Mouse (Mus musculus) hindbrain, embryonic 16.5 days (tissue): Measurements from ENCODE around the gene Phf3. TPM values are rescaled to one million over a fixed set of nuclear protein-coding genes. Genes with fewer than 3 reads are reported as not detected.
"Not testable (repeated sequence)": the region's sequence is repeated elsewhere in the genome, so short reads cannot be mapped to it uniquely, and the experiment has no call there.

Experiments
- ATAC-seq: fragments of 200-750 bp; cut with Nextera tagmentation; 2 replicates; pipeline ENCODE4 v1.8.0; 2017; ENCODE audit warnings: moderate TSS enrichment, moderate library complexity
- H3K27ac ChIP-seq: fragments of 300-500 bp; sonication (generic); 2 replicates; pipeline ENCODE4 v1.5.1; 2014; ENCODE audit warnings: low read depth, mild to moderate bottlenecking, control low read depth, low read length, moderate library complexity
- H3K27me3 ChIP-seq: fragments of 300-500 bp; sonication (generic); replicated peaks from 2 replicates; pipeline ENCODE4 v1.6.1; 2014; ENCODE audit warnings: low read length; ENCODE audit not compliant: control insufficient read depth, insufficient read depth
- H3K36me3 ChIP-seq: fragments of 300-500 bp; sonication (generic); 2 replicates; pipeline ENCODE4 v1.6.1; 2014; ENCODE audit warnings: mild to moderate bottlenecking, low read length, moderate library complexity, mixed read lengths; ENCODE audit not compliant: control insufficient read depth, insufficient read depth
- H3K4me1 ChIP-seq: fragments of 300-500 bp; sonication (generic); 2 replicates; pipeline ENCODE4 v1.6.1; 2014; ENCODE audit warnings: low read depth, low read length; ENCODE audit not compliant: control insufficient read depth, insufficient read depth
- H3K4me2 ChIP-seq: fragments of 300-500 bp; sonication (generic); 2 replicates; pipeline ENCODE4 v1.6.1; 2014; ENCODE audit warnings: mild to moderate bottlenecking, low read length, control low read depth, moderate library complexity
- H3K4me3 ChIP-seq: fragments of 300-500 bp; sonication (generic); 2 replicates; pipeline ENCODE4 v1.5.1; 2014; ENCODE audit warnings: mild to moderate bottlenecking, low read length, control low read depth, moderate library complexity
- H3K9ac ChIP-seq: fragments of 300-500 bp; sonication (generic); 2 replicates; pipeline ENCODE4 v1.6.1; 2014; ENCODE audit warnings: low read depth, mild to moderate bottlenecking, control low read depth, low read length, moderate library complexity
- H3K9me3 ChIP-seq: fragments of 300-500 bp; sonication (generic); 2 replicates; pipeline ENCODE4 v1.6.1; 2014; ENCODE audit warnings: mild to moderate bottlenecking, low read length, moderate library complexity; ENCODE audit not compliant: control insufficient read depth
- WGBS: fragments of 180-500 bp; shearing (Covaris S2); extraction: QIAGEN DNeasy Blood & Tissue Kit; methylation state at CpG from one replicate; pipeline ENCODE4 v1.1.7; 2014; 5-methylcytosine and 5-hydroxymethylcytosine counted together
- polyA plus RNA-seq: library from polyadenylated mRNA; unstranded; fragments of >200 nt; fragmentation: Nextera tagmentation; extraction: Ambion mirVana; gene quantifications from 2 replicates; pipeline ENCODE4 v1.2.1, GENCODE M21; 2015

Phf3 gene
- polyA plus RNA-seq, 1 experiment from 2014 or later: 29.3 TPM

DNA sequence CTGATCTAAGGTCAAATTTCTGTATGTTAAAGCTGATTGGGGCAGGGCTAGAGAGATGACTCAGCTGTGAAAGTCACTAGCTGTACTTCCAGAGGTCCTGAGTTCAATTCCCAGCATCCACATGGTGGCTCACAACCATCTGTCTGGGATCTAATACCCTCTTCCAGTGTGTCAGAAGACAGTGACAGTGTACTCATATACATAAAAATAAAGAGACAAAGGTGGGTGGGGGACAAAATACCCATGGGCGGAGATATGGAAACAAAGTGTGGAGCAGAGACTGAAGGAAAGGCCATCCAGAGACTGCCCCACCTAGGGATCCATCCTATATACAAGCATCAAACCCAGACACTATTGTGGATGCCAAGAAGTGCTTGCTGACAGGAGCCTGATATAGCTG, 10.1 kb upstream of the Phf3 start:
- not testable (repeated sequence) for ATAC-seq

GRCm38 (mm10) chr1:30875746-30876145, 2.0 kb upstream of the Phf3 start:
- no peak overlapping the region for H3K4me3 ChIP-seq
- H3K27ac ChIP-seq: no peak overlapping the region
- H3K9ac ChIP-seq: no peak overlapping the region
- H3K9me3 ChIP-seq: no peaks in the 10 kb centered on the region
- H3K36me3 ChIP-seq: no peaks in the 10 kb centered on the region
- no peaks in the 10 kb centered on the region for H3K27me3 ChIP-seq
- ATAC-seq: no peak
- peaks cover 9% of the 10 kb centered on the region for H3K4me1 ChIP-seq
- no peak overlapping the region for H3K4me2 ChIP-seq

More for the DNA sequence above, 10.1 kb upstream of the Phf3 start:
- not testable (repeated sequence) for H3K9me3 ChIP-seq, H3K27ac ChIP-seq, H3K9ac ChIP-seq, H3K4me3 ChIP-seq, H3K27me3 ChIP-seq, H3K36me3 ChIP-seq, H3K4me1 ChIP-seq, H3K4me2 ChIP-seq
- 96% methylated on average over 1 of the region's 1 CpGs for WGBS

DNA sequence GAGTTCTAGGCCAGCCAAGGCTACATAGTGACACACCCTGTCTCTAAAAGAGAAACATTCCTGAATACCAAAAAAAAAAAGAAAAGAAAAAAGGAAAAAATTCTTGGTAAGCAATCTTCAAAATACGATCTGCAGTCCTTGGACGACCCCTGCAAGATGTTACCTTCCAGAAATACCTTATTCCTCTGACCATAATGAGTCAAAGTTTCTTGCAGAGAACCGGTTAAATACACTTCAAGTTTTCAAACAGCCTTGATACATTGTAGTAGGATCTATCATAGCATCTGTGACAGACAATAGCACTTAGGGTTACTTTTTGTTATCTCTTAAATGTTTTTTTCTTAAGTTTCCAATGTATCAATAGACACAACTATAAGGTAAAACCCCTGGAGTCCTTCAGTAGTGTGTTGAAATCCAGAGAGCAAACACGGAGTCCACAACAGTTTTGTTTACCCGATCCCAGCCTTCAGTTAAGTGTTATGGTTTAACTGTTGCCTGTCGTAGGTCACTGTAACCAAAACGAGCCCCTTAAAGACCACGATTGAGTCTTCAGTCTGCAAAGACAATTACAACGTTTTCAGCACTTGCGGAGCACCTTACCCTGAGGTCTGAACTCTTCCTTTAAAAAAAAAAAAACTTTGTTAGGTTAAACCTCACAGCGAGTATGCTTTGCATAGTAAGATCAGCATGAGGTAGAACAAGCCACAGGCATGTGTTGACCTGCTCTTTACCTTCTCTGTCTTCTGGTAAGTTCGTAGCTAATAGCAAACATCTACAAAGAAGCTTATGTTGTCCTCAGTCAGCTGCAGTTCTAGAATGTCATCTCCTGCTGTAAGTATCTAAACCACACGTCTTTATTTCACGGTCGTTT, 775 bp upstream of the Phf3 start:
- Histone ChIP-seq H3K36me3 (no peaks in the 10 kb centered on the region), H3K4me1 (peaks cover 9% of the 10 kb centered on the region), H3K27me3 (no peaks in the 10 kb centered on the region), H3K27ac (peak overlapping the region; percentile 98), H3K9me3 (no peaks in the 10 kb centered on the region), H3K9ac (peak overlapping the region; percentile 96), H3K4me2 (peak overlapping the region; percentile 56), H3K4me3 (peak overlapping the region; percentile 96)
- ATAC-seq: no peak
- 54% methylated on average over 15 of the region's 15 CpGs for WGBS

DNA sequence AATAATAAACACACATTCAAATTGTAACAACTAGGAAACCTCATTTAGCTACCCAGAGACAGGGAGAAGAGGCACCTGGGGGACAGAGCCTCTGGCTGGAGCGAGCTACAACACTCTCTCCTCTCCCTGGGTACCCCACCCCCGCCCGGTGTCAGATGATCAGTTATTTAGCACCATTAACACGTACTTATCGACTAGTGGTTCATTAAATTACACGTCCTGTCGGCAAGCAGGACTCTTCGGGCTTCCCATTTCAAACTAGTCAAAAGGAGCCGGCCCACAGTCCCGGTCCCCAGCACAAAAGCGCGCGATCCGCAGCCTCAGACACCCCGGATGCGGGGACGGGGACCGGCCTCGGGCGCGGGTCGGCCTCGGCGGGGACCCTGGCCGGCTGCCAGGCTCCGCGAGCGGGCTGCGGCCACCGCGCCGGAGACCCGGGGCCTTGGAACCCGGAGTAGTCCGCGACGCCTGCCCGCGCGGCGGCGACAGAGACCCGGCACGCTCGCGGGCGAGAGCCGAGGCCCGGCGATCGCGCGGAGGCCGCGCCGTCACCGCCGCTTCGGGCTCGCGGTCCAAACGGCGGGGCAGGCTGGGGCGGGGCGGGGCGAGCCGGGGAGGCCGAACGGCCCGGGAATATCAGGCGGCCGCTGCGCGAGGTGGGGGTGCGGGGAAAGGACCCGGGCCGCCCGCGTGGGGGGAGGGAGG, 733 bp downstream of the Phf3 start:
- no peaks in the 10 kb centered on the region for H3K36me3 ChIP-seq
- no peaks in the 10 kb centered on the region for H3K27me3 ChIP-seq
- H3K9me3 ChIP-seq: no peaks in the 10 kb centered on the region
- peaks cover 14% of the 10 kb centered on the region for H3K4me1 ChIP-seq
- H3K4me2 ChIP-seq: peak overlapping the region; percentile 63
- ATAC-seq: peak; percentile 72
- 1% methylated on average over 44 of the region's 79 CpGs for WGBS
- peak overlapping the region; percentile 96 for H3K9ac ChIP-seq
- peak overlapping the region; percentile 98 for H3K27ac ChIP-seq
- H3K4me3 ChIP-seq: peak overlapping the region; percentile 96

- Histone ChIP-seq H3K9ac (no peak overlapping the region), H3K4me3 (no peak overlapping the region), H3K4me1 (peaks cover 14% of the 10 kb centered on the region), H3K4me2 (no peak overlapping the region), H3K27ac (no peak overlapping the region), H3K27me3 (no peaks in the 10 kb centered on the region), H3K36me3 (no peaks in the 10 kb centered on the region), H3K9me3 (no peaks in the 10 kb centered on the region)
- ATAC-seq: no peak
- WGBS: 87% methylated on average over 4 of the region's 4 CpGs
These were observed 5.9 kb downstream of the Phf3 start for GRCm38 (mm10) chr1:30867786-30868185.

DNA sequence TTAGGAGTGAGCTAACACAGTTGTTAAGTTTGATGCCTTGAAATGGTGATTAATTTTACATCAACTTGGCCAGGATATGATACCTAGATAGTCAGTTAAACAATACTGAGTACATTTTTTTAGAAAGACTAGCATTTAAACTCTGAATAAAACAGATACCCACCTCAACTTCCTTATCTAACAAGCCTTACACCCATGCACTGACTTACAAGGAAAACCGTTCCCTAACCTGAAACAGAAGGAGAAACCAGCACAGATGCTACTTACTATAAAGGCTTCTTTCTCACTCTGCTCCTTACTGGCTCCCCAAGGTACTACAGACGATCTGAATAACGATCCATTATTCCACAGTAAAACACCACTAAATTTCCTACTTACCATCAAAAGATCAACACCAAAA, 21.2 kb downstream of the Phf3 start:
- Histone ChIP-seq H3K36me3 (no peaks in the 10 kb centered on the region), H3K27me3 (no peaks in the 10 kb centered on the region), H3K27ac (no peak overlapping the region), H3K4me3 (no peak overlapping the region), H3K4me2 (no peak overlapping the region), H3K4me1 (no peaks in the 10 kb centered on the region), H3K9ac (no peak overlapping the region), H3K9me3 (no peaks in the 10 kb centered on the region)
- no peak for ATAC-seq
- WGBS: 85% methylated on average over 3 of the region's 3 CpGs

DNA sequence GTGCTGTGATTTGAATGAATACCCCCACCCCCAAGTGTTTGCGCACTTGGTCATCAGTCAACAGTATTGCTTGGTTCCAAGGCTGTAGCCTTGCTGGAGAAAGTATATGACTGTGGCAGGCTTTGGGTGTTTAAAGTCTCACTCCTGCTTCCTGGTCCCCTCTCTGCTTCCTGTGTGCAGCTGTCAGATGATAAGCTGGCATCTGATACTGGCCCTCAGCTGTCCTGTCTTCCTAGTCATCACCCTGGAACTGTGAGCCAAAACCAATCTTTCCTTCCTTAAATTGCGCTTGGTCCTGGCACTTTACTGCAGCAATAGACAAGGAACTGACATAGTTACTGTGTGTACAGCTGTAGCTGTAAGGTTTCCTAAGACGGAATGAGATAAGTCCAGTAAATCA, 21.8 kb downstream of the Phf3 start:
- no peak overlapping the region for H3K4me3 ChIP-seq
- no peak overlapping the region for H3K4me2 ChIP-seq
- ATAC-seq: no peak
- H3K36me3 ChIP-seq: no peaks in the 10 kb centered on the region
- no peak overlapping the region for H3K27ac ChIP-seq
- no peak overlapping the region for H3K9ac ChIP-seq
- no peaks in the 10 kb centered on the region for H3K27me3 ChIP-seq
- H3K9me3 ChIP-seq: no peaks in the 10 kb centered on the region
- H3K4me1 ChIP-seq: no peaks in the 10 kb centered on the region
- 89% methylated on average over 3 of the region's 3 CpGs for WGBS

DNA sequence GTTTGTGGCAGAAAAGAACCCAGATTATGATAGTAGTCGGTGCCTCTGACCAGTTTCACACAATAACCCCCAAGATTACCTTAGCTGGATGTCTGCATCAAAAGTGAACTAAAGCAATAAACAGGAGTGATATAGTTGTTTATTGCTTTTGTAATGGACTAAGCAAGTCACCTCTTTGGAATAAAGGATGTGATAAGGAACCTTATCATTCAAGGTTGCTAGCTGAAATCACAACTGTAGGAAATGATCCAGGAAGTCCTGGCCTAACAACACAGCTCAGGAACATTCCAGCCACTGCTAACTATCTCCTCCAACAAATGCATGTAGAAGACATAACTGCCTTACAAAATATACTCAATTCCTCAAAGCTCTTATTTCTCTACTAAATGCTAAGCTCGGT, 22.8 kb downstream of the Phf3 start:
- H3K27ac ChIP-seq: no peak overlapping the region
- no peaks in the 10 kb centered on the region for H3K9me3 ChIP-seq
- no peaks in the 10 kb centered on the region for H3K36me3 ChIP-seq
- no peak overlapping the region for H3K4me3 ChIP-seq
- H3K9ac ChIP-seq: no peak overlapping the region
- no peaks in the 10 kb centered on the region for H3K27me3 ChIP-seq
- H3K4me1 ChIP-seq: no peaks in the 10 kb centered on the region
- 97% methylated on average over 2 of the region's 2 CpGs for WGBS
- H3K4me2 ChIP-seq: no peak overlapping the region
- ATAC-seq: no peak

GRCm38 (mm10) chr1:30849955-30850354, 23.8 kb downstream of the Phf3 start:
- H3K4me1 ChIP-seq: no peaks in the 10 kb centered on the region
- WGBS: 87% methylated on average over 3 of the region's 3 CpGs
- no peak overlapping the region for H3K9ac ChIP-seq
- no peak overlapping the region for H3K27ac ChIP-seq
- H3K9me3 ChIP-seq: no peaks in the 10 kb centered on the region
- H3K27me3 ChIP-seq: no peaks in the 10 kb centered on the region
- no peak overlapping the region for H3K4me2 ChIP-seq
- H3K36me3 ChIP-seq: no peaks in the 10 kb centered on the region
- ATAC-seq: no peak
- no peak overlapping the region for H3K4me3 ChIP-seq
